Mouse (Mus musculus): ENCODE measurements around the gene Ces1a.

GRCm38 (mm10) chr8:93048510-93049416, 771 bp upstream of the Ces1a start:
- TF ChIP-seq ZC3H11A (IDR thresholded peaks at IDR 0.05; ENCODE audit: borderline replicate concordance, low read depth, low read length), result no peak
- no peak for TF ChIP-seq CHD2 (IDR thresholded peaks at IDR 0.05; ENCODE audit: low read depth, low read length)
- TF ChIP-seq ZNF384 (IDR thresholded peaks at IDR 0.05; ENCODE audit: low read depth, low read length), result no peak
- TF ChIP-seq MAFK (IDR thresholded peaks at IDR 0.05; ENCODE audit: insufficient read depth, low read depth, low read length), result no peak
- no peak for TF ChIP-seq HCFC1 (IDR thresholded peaks at IDR 0.05; ENCODE audit: borderline replicate concordance, insufficient read depth, low read length)
